Mouse (Mus musculus): ENCODE results near the gene Itga8. TPM values are rescaled to one million over a fixed set of nuclear protein-coding genes. Genes with fewer than 3 reads are reported as not detected.

Gene Itga8
- total RNA-seq, 2 experiments from 2014 or later = 8.7 to 11.8 TPM

DNA sequence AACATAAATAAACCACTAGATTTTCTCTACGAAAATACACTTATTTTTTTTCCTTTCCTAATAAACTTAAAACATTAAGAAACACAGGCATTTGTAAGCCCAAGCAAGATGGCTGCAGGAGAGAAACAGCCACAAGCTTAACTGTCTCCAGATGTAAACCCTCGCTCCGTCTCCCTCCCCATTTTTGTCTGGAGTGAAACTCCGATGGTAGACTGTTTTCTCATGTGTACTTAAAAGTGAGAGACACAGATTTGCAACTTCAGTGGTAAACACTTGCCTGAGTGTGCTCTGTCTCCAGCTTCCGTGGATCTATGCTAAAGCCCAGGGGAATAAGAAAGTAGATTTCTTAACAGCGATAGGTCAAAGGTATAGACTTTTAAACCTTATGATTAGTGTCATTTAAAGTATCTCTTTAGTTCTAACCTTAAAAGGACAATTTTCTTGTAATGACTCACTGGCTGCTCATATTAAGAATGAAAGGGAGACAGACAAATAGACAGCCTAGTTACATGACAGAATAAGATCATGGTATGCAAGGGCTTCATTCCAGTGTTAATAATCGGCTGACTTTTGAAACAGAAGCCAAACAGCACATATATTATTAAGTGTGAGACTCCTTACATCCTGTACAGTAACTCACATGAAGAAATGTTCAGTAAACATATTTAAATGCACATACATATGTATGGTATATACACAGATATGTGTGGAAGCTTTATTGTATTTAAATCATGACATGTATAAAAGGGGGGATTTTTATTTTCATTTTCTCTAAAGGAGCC, 209.3 kb downstream of the Itga8 start:
- DNase-seq (ENCODE audit: low spot score in 2 of 2) = no peak

DNA sequence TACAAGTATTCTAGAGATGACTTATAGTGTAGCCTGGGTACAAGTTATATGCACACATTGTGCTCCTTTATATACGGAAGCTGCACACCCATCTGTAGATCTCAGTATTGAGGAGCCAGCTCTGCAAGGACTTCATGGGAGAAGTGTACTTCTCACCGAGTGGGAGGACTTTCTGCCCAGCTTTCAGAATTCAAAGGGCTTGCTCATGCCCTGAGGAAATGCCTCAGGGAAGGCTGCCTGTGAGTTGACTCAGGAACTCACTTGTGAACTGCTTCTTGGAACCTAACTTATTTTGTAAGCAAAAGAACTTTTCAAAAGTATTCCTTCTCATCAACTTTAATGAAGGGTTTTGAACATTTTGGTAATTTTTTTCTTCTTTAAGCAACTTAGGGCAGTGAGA, 210.7 kb downstream of the Itga8 start:
- DNase-seq (ENCODE audit: low spot score in 2 of 2) = no peak

- DNase-seq (ENCODE audit: low spot score in 2 of 2) = no peak
Measured at GRCm38 (mm10) chr2:12085492-12085891, 216.2 kb downstream of the Itga8 start.

DNA sequence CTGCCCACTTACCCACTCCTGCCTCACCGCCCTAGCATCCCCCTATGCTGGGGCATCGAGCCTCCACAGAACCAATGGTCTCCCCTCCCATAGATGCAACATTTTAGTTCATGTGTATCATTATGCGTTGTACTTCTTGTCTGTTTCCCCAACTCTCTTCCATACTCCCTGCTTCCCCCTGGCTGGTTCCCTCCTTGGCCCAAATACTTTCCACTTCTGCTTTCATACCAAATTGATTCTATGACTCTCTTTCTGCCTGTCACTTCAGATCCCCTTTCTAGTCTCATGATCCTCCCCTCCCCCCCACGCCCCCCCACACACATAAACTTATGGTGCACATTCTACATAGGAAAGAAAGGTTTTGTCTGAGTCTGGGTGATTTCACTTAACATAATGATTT, 217.4 kb downstream of the Itga8 start:
- DNase-seq (ENCODE audit: low spot score in 2 of 2) = no peak

DNA sequence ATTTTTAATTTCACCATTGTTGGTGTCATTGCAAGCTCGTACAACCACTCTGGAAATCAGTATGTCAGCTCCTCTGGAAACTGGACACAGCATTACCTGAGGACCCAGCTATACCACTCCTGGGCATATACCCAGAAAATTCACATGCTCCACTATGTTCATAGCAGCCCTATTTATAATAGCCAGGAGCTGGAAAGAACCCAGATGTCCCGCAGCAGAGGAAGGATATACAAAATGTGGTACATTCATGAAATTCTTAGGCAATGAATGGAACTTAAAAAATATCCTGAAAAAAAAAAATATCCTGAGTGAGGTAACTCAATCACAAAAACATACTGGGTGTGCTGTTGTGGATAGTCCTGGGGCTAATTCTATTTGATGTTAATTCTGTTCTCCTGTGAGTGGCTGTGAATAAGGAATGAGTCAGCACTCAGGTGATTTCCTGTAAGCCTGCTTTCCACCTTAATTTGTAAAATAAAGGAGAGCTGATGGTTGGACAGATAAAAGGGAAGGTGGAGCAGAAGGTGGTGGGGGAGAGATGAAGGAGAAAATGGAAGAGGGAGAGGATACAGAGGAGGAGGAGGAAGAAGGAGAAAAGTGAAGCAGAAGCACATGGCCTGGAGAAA, 224.3 kb downstream of the Itga8 start:
- DNase-seq (ENCODE audit: low spot score in 2 of 2) = no peak

DNA sequence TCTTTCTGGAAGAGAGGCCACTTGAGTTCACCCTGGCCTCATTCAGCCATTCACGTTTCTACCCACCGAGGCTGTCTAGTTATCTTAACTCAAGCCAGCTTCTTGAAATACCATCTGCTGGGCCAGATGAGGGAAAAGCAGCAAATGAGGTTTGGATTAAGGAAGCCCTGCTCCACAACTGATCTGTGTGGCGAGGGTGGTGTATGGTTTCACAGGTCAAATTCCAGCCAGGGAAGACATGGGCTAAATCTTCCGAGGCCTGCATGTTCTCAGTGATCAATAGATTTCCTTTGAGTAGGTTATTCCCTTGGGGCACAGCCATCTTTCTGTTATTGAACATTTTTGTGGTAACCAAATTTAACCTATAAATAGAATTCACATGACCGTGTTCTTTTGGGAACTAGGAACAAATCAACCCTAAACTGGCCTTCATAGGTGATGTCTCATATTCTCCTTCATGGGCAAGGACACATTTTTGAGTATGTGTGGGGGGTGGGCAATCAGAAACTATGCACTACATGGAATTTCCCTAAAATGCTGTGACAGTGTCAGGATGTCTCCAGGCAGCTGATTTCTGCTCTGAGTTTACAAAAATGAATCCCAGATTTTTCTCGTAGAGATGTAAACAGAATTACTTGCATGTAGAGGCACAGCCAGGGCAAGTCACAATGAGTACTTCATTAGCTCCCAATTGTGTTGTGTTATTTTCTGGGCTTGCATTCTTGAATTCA, 235.9 kb downstream of the Itga8 start:
- no peak for DNase-seq (ENCODE audit: low spot score in 2 of 2)

GRCm38 (mm10) chr2:12060034-12060723, 241.5 kb downstream of the Itga8 start:
- no peak for DNase-seq (ENCODE audit: low spot score in 2 of 2)

Other genes with a start within 250 kb of the Itga8 start
- 10 to 100 TPM; 49.8 to 56.2 TPM for gene Mindy3, start 117.5 kb upstream of the Itga8 start, total RNA-seq (2021)

Measured in left cerebral cortex, adult 18-20 months (tissue).